Mouse (Mus musculus) midbrain, embryonic 11.5 days (tissue): ENCODE data around the gene Nhs. TPM values are rescaled to one million over a fixed set of nuclear protein-coding genes. Genes with fewer than 3 reads are reported as not detected.
A peak's percentile ranks its signal among the peaks of the same experiment; 100 is the strongest.

Experiments
- ATAC-seq: fragments of 200-750 bp; cut with Nextera tagmentation; 2 replicates; pipeline ENCODE4 v1.8.0; 2017; ENCODE audit warnings: moderate TSS enrichment, moderate library complexity; ENCODE audit not compliant: low FRiP score
- DNase-seq: peaks from one replicate; pipeline ENCODE4 v3.0.0; 2015; ENCODE audit warnings: low spot score; ENCODE audit errors: missing footprints
- H3K27ac ChIP-seq: fragments of 300-500 bp; sonication (generic); 2 replicates; pipeline ENCODE4 v1.5.1; 2014; ENCODE audit warnings: low read depth, low read length
- H3K27me3 ChIP-seq: fragments of 300-500 bp; sonication (generic); 2 replicates; pipeline ENCODE4 v1.6.1; 2014; ENCODE audit warnings: mild to moderate bottlenecking, low read length, moderate library complexity, mixed read lengths; ENCODE audit not compliant: control insufficient read depth, insufficient read depth
- H3K36me3 ChIP-seq: fragments of 300-500 bp; sonication (generic); 2 replicates; pipeline ENCODE4 v1.6.1; 2014; ENCODE audit warnings: mild to moderate bottlenecking, low read length, moderate library complexity, mixed read lengths; ENCODE audit not compliant: control insufficient read depth, insufficient read depth
- H3K4me1 ChIP-seq: fragments of 300-500 bp; sonication (generic); 2 replicates; pipeline ENCODE4 v1.6.1; 2014; ENCODE audit warnings: low read length; ENCODE audit not compliant: control insufficient read depth, insufficient read depth
- H3K4me2 ChIP-seq: fragments of 300-500 bp; sonication (generic); 2 replicates; pipeline ENCODE4 v1.6.1; 2014; ENCODE audit warnings: mild to moderate bottlenecking, moderate library complexity
- H3K4me3 ChIP-seq: fragments of 300-500 bp; sonication (generic); 2 replicates; pipeline ENCODE4 v1.5.1; 2014; ENCODE audit warnings: low read depth, low read length
- H3K9ac ChIP-seq: fragments of 300-500 bp; sonication (generic); 2 replicates; pipeline ENCODE4 v1.6.1; 2014; ENCODE audit warnings: low read length
- H3K9me3 ChIP-seq: fragments of 300-500 bp; sonication (generic); 2 replicates; pipeline ENCODE4 v1.6.1; 2016; ENCODE audit warnings: low read length; ENCODE audit not compliant: control insufficient read depth
- WGBS: fragments of 180-500 bp; shearing (Covaris S2); extraction: QIAGEN DNeasy Blood & Tissue Kit; methylation state at CpG from one replicate; pipeline ENCODE4 v1.1.7; 2014; 5-methylcytosine and 5-hydroxymethylcytosine counted together
- polyA plus RNA-seq: library from polyadenylated mRNA; unstranded; fragments of >200 nt; fragmentation: Nextera tagmentation; extraction: Ambion mirVana; gene quantifications from 2 replicates; pipeline ENCODE4 v1.2.1, GENCODE M21; 2014

Gene Nhs
- 4.4 and 5.5 TPM in 2 replicates for polyA plus RNA-seq

GRCm38 (mm10) chrX:162159637-162160611 is at the start of gene Nhs:
Nhs (minus strand) TSS chrX:162159730.
- 14% methylated on average over 50 of the region's 61 CpGs for WGBS
- Histone ChIP-seq H3K27ac (no peak within 1 kb of the TSS), H3K27me3 (peaks cover 6% of the 10 kb centered on the region), H3K4me2 (peak within 1 kb of the TSS; percentile 59), H3K9ac (peak within 1 kb of the TSS; percentile 78), H3K4me1 (peaks cover 5% of the 10 kb centered on the region; the same call in 1 of the 2 replicates), H3K9me3 (no peaks in the 10 kb centered on the region), H3K4me3 (peak within 1 kb of the TSS; percentile 57), H3K36me3 (no peaks in the 10 kb centered on the region)
- DNase-seq = peak; percentile 94
- ATAC-seq = peak; percentile 94

GRCm38 (mm10) chrX:162206350-162206884 is 46.9 kb upstream of the Nhs start:
- no peak overlapping the region for H3K27ac ChIP-seq
- H3K9me3 ChIP-seq = no peaks in the 10 kb centered on the region
- WGBS = 80% methylated on average over 2 of the region's 2 CpGs
- no peak overlapping the region for H3K9ac ChIP-seq
- no peak for ATAC-seq
- no peaks in the 10 kb centered on the region for H3K27me3 ChIP-seq
- H3K4me1 ChIP-seq = no peaks in the 10 kb centered on the region
- no peak for DNase-seq
- no peak overlapping the region for H3K4me2 ChIP-seq
- H3K4me3 ChIP-seq = no peak overlapping the region
- no peaks in the 10 kb centered on the region for H3K36me3 ChIP-seq

- Histone ChIP-seq H3K4me2 (peak overlapping the region; percentile 59), H3K27me3 (peaks cover 10% of the 10 kb centered on the region), H3K36me3 (no peaks in the 10 kb centered on the region), H3K4me1 (peaks cover 5% of the 10 kb centered on the region; the same call in 1 of the 2 replicates), H3K9ac (peak overlapping the region; percentile 78), H3K27ac (no peak overlapping the region), H3K9me3 (no peaks in the 10 kb centered on the region), H3K4me3 (peak overlapping the region; percentile 57)
- ATAC-seq (peak; percentile 61), DNase-seq (peak; percentile 91)
- 18% methylated on average over 65 of the region's 80 CpGs for WGBS
These were observed 540 bp downstream of the Nhs start for GRCm38 (mm10) chrX:162158743-162159636.

- H3K27ac ChIP-seq = no peak overlapping the region
- H3K4me1 ChIP-seq = peaks cover 5% of the 10 kb centered on the region; the same call in 1 of the 2 replicates
- H3K9me3 ChIP-seq = no peaks in the 10 kb centered on the region
- H3K4me3 ChIP-seq = peak overlapping the region; percentile 57
- DNase-seq = peak; percentile 81
- peaks cover 10% of the 10 kb centered on the region for H3K27me3 ChIP-seq
- ATAC-seq = no peak
- 42% methylated on average over 5 of the region's 5 CpGs for WGBS
- H3K36me3 ChIP-seq = no peaks in the 10 kb centered on the region
- peak overlapping the region; percentile 78 for H3K9ac ChIP-seq
- peak overlapping the region; percentile 59 for H3K4me2 ChIP-seq
These were observed 1.4 kb downstream of the Nhs start for GRCm38 (mm10) chrX:162158142-162158541.

- no peak overlapping the region for H3K27ac ChIP-seq
- WGBS = 62% methylated on average over 2 of the region's 2 CpGs
- DNase-seq = no peak
- H3K9ac ChIP-seq = no peak overlapping the region
- H3K27me3 ChIP-seq = peaks cover 28% of the 10 kb centered on the region
- no peak for ATAC-seq
- no peak overlapping the region for H3K4me2 ChIP-seq
- H3K4me1 ChIP-seq = no peaks in the 10 kb centered on the region
- no peaks in the 10 kb centered on the region for H3K9me3 ChIP-seq
- H3K4me3 ChIP-seq = no peak overlapping the region
- no peaks in the 10 kb centered on the region for H3K36me3 ChIP-seq
These were observed 21.7 kb downstream of the Nhs start for GRCm38 (mm10) chrX:162137807-162138206.

GRCm38 (mm10) chrX:162113257-162113656 is 46.3 kb downstream of the Nhs start:
- no peak overlapping the region for H3K4me2 ChIP-seq
- no peak for DNase-seq
- 84% methylated on average over 5 of the region's 5 CpGs for WGBS
- H3K36me3 ChIP-seq = no peaks in the 10 kb centered on the region
- H3K27me3 ChIP-seq = peaks cover 21% of the 10 kb centered on the region
- no peak overlapping the region for H3K27ac ChIP-seq
- H3K9ac ChIP-seq = no peak overlapping the region
- no peaks in the 10 kb centered on the region for H3K9me3 ChIP-seq
- no peaks in the 10 kb centered on the region for H3K4me1 ChIP-seq
- H3K4me3 ChIP-seq = no peak overlapping the region
- ATAC-seq = no peak

GRCm38 (mm10) chrX:162102802-162103434 is 56.6 kb downstream of the Nhs start:
- H3K9me3 ChIP-seq = no peaks in the 10 kb centered on the region
- no peak overlapping the region for H3K9ac ChIP-seq
- WGBS = 86% methylated on average over 3 of the region's 3 CpGs
- ATAC-seq = no peak
- H3K27me3 ChIP-seq = peaks cover 15% of the 10 kb centered on the region
- H3K27ac ChIP-seq = no peak overlapping the region
- no peak overlapping the region for H3K4me2 ChIP-seq
- H3K4me3 ChIP-seq = no peak overlapping the region
- H3K4me1 ChIP-seq = no peaks in the 10 kb centered on the region
- no peaks in the 10 kb centered on the region for H3K36me3 ChIP-seq
- no peak for DNase-seq

- DNase-seq (no peak), ATAC-seq (no peak)
- no peak overlapping the region for H3K27ac ChIP-seq
- H3K27me3 ChIP-seq = peaks cover 10% of the 10 kb centered on the region
- H3K4me1 ChIP-seq = no peaks in the 10 kb centered on the region
- H3K36me3 ChIP-seq = no peaks in the 10 kb centered on the region
- H3K9ac ChIP-seq = no peak overlapping the region
- no peak overlapping the region for H3K4me3 ChIP-seq
- H3K4me2 ChIP-seq = no peak overlapping the region
- WGBS = 66% methylated on average over 4 of the region's 4 CpGs
- no peaks in the 10 kb centered on the region for H3K9me3 ChIP-seq
These were observed 61.2 kb downstream of the Nhs start for GRCm38 (mm10) chrX:162098364-162098763.
